8 mouse cellular contexts compared by ENCODE assay signal in the genomic region with DNA sequence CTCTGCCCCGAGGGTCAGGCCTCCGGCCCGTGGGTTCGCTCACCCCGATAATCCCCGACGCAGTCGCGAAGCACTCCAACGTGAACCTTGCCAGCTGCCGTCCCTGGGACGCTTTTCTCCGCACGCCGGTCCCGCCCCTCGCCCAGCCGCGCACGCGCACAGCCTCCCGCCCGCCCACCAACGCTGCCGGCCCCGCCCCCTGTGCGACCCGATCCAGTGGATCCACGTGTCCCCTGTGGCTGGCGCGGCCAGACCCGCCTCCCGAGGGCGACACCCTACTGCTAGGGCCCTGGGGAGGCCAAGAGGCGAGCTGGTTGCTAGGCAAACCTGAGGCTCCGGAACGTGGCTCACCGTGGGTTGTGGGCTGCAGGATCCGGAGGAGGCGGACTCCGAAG. TPM values are rescaled to one million over a fixed set of nuclear protein-coding genes. Genes with fewer than 3 reads are reported as not detected.
A peak's percentile ranks its signal among the peaks of the same experiment; 100 is the strongest.
DNase-seq lines count a peak whose midpoint lies in the region; ATAC-seq and TF ChIP-seq lines count a peak whose summit lies in the region.

A gene (minus strand): TSS at position 144 of the 395 bp plus-strand sequence.

- peak within 1 kb of the TSS; percentile 80 for H3K4me3 ChIP-seq in hindbrain, embryonic 14.5 days (replicated peaks; ENCODE audit: low read length)

- H3K9ac ChIP-seq in hindbrain, embryonic 14.5 days, result peak within 1 kb of the TSS; percentile 94

- peak; percentile 41 for DNase-seq in Patski (ENCODE audit: low read depth, low spot score)
- peak; percentile 94 to 96 for DNase-seq in cerebellum, postnatal 14 days
- DNase-seq in frontal cortex, postnatal 25 days (ENCODE audit: low spot score in 2 of 2), result peak; percentile 69 to 81
- DNase-seq in hindbrain, embryonic 14.5 days (ENCODE audit: low spot score), result peak; percentile 91
- DNase-seq in left cerebral cortex, adult 11 months (ENCODE audit: low spot score), result peak; percentile 81
- peak; percentile 96 for DNase-seq in lung, postnatal 4 days
- peak; percentile 91 for DNase-seq in retina, postnatal 7 days (ENCODE audit: low read depth, low spot score)
- peak; percentile 95 for DNase-seq in urinary bladder, adult 2 months (ENCODE audit: low spot score)

- peaks cover 4% of the 10 kb centered on the region; the same call in 1 of the 2 replicates for H3K36me3 ChIP-seq in hindbrain, embryonic 14.5 days (replicated peaks; ENCODE audit: control insufficient read depth, insufficient read depth)

- in situ Hi-C loops in Patski (cut with MboI; ENCODE audit: low pct_unique_long_range_greater_than_20kb), result loop anchor here (25.0 kb wide), 1 partner anchor 778 kb away; no protein-coding TSS in a partner anchor

- POLR2A ChIA-PET in Patski (lab: Charles Lee), result interaction anchor here (1.8 to 4.0 kb wide), 2 partner anchors 10 to 16 kb away, joined by 7 to 21 read pairs; a partner anchor contains a TSS

- peak within 1 kb of the TSS; percentile 71 for H3K27ac ChIP-seq in hindbrain, embryonic 14.5 days

- ATAC-seq in Patski, result peak; percentile 94
- peak; percentile 90 for ATAC-seq in hindbrain, embryonic 14.5 days (ENCODE audit: low FRiP score)

- H3K4me2 ChIP-seq in hindbrain, embryonic 14.5 days (replicated peaks), result peak within 1 kb of the TSS; percentile 86

- no peak for TF ChIP-seq CTCF in Patski (IDR thresholded peaks at IDR 0.05)

- peaks cover 24% of the 10 kb centered on the region for H3K4me1 ChIP-seq in hindbrain, embryonic 14.5 days (replicated peaks; ENCODE audit: control insufficient read depth, insufficient read depth, low read length)

- WGBS in hindbrain, embryonic 14.5 days, result under 1% methylated on average over 41 of the region's 41 CpGs

- CTCF ChIA-PET in Patski (lab: Charles Lee), result interaction anchor here (1.0 to 1.6 kb wide), 2 partner anchors 10 to 49 kb away, joined by 3 to 4 read pairs; no protein-coding TSS in a partner anchor

- peaks cover 2% of the 10 kb centered on the region; the same call in 1 of the 2 replicates for H3K9me3 ChIP-seq in hindbrain, embryonic 14.5 days (ENCODE audit: control insufficient read depth, low read length)

- H3K27me3 ChIP-seq in Patski, result no peaks in the 10 kb centered on the region
- H3K27me3 ChIP-seq in hindbrain, embryonic 14.5 days (ENCODE audit: control insufficient read depth, insufficient read depth, low read length), result no peaks in the 10 kb centered on the region

RNA-seq across cellular contexts. Expression of the gene that starts here (rescaled TPM):
- polyA plus RNA-seq in Patski (2021), result 132 TPM
- 47.0 and 49.0 TPM in 2 replicates for polyA plus RNA-seq in hindbrain, embryonic 14.5 days (2014; fragmentation: Nextera tagmentation; extraction: Ambion mirVana)
- polyA plus RNA-seq in urinary bladder, adult 2 months (2012; rRNA removed), result 81.4 and 89.1 TPM in 2 replicates

Comparison
In these comparisons a context has a peak if more than half of its experiments do, and no peak if none do; other contexts are left out.
1. Peak in every context shown above with its lines: DNase-seq, ATAC-seq, H3K4me3 ChIP-seq and H3K27ac ChIP-seq.
2. DNase-seq: peak in every context shown above with its lines; median percentile 96 in lung, postnatal 4 days; 95 in cerebellum, postnatal 14 days; 95 in urinary bladder, adult 2 months; 91 in hindbrain, embryonic 14.5 days; 91 in retina, postnatal 7 days; 81 in left cerebral cortex, adult 11 months; 75 in frontal cortex, postnatal 25 days; 41 in Patski.